Mouse (Mus musculus) neutrophil, adult 5-6 weeks (primary cell): ENCODE results near the gene Sp9. TPM values are rescaled to one million over a fixed set of nuclear protein-coding genes. Genes with fewer than 3 reads are reported as not detected.
A peak's percentile ranks its signal among the peaks of the same experiment; 100 is the strongest.

Source experiments
- ATAC-seq: fragments of 151-379, 151-347 bp; 2 replicates; pipeline ENCODE4 v1.8.0; 2017; ENCODE audit warnings: mild to moderate bottlenecking, moderate TSS enrichment; ENCODE audit not compliant: insufficient number of reproducible peaks, poor library complexity, low FRiP score, severe bottlenecking; ENCODE audit errors: extremely low read depth
- total RNA-seq: library from RNA; stranded (forward); fragments of 200-1000 nt; gene quantifications from 2 replicates; pipeline ENCODE4 v1.2.3, GENCODE M21; 2017

The Sp9 gene
- not detected in 2 replicates for total RNA-seq

- ATAC-seq = no peak
These were observed at the start of gene Sp9 for GRCm38 (mm10) chr2:73271459-73272161. Gene Sp9, plus strand, starts transcription at chr2:73271925.

- no peak for ATAC-seq
These were observed 40.6 kb upstream of the Sp9 start for GRCm38 (mm10) chr2:73231081-73231480.

- 0 out of 2 replicates have a peak, but pooled peaks have one; percentile 3 for ATAC-seq
These were observed 30.4 kb upstream of the Sp9 start for GRCm38 (mm10) chr2:73241299-73241698.

- ATAC-seq = no peak
These were observed 23.0 kb upstream of the Sp9 start for GRCm38 (mm10) chr2:73248701-73249100.

- ATAC-seq = no peak
These were observed 8.5 kb upstream of the Sp9 start for GRCm38 (mm10) chr2:73263172-73263765.

- no peak for ATAC-seq
These were observed 7.7 kb upstream of the Sp9 start for GRCm38 (mm10) chr2:73263794-73264610.

- no peak for ATAC-seq
These were observed 7.0 kb upstream of the Sp9 start for GRCm38 (mm10) chr2:73264611-73265195.

- no peak for ATAC-seq
These were observed 5.7 kb upstream of the Sp9 start for GRCm38 (mm10) chr2:73266011-73266410.

GRCm38 (mm10) chr2:73266623-73267022, 5.1 kb upstream of the Sp9 start:
- no peak for ATAC-seq

- no peak for ATAC-seq
These were observed 4.5 kb upstream of the Sp9 start for GRCm38 (mm10) chr2:73267231-73267630.

- no peak for ATAC-seq
These were observed 3.9 kb upstream of the Sp9 start for GRCm38 (mm10) chr2:73267818-73268217.

- no peak for ATAC-seq
These were observed 3.4 kb upstream of the Sp9 start for GRCm38 (mm10) chr2:73268281-73268680.

- no peak for ATAC-seq
These were observed 2.8 kb upstream of the Sp9 start for GRCm38 (mm10) chr2:73268836-73269395.

- ATAC-seq = no peak
These were observed 2.1 kb upstream of the Sp9 start for GRCm38 (mm10) chr2:73269666-73270065.

- no peak for ATAC-seq
These were observed 1.6 kb upstream of the Sp9 start for GRCm38 (mm10) chr2:73270071-73270592.

- ATAC-seq = no peak
These were observed 899 bp upstream of the Sp9 start for GRCm38 (mm10) chr2:73270593-73271458.

- no peak for ATAC-seq
These were observed 875 bp downstream of the Sp9 start for GRCm38 (mm10) chr2:73272351-73273248.
